Mouse (Mus musculus) layer of hippocampus, adult 2 months (tissue): ENCODE measurements around the gene Gpalpp1. TPM values are rescaled to one million over a fixed set of nuclear protein-coding genes. Genes with fewer than 3 reads are reported as not detected.

Source experiments
- DNase-seq, 2 experiments: peaks; one replicate each; pipeline ENCODE4 v3.0.0; 2022; ENCODE audit warnings: low spot score in 2 of 2
- H3K27ac ChIP-seq: fragments of 200-600 bp; 2 replicates; pipeline ENCODE4 v1.8.1; 2022
- H3K4me3 ChIP-seq: fragments of 200-600 bp; 2 replicates; pipeline ENCODE4 v1.8.1; 2022; ENCODE audit warnings: mild to moderate bottlenecking
- CTCF ChIP-seq: fragments of 200-600 bp; conservative IDR thresholded peaks from 2 replicates; pipeline ENCODE4 v1.8.1; 2022; ENCODE audit warnings: antibody characterized with exemption, mild to moderate bottlenecking, moderate library complexity
- total RNA-seq, 2 experiments: library from RNA; stranded (reverse); gene quantifications; 2 replicates each; pipeline ENCODE4 v1.2.3; 2021

Gpalpp1 gene
- total RNA-seq, 2 experiments from 2014 or later = 25.2 to 25.7 TPM

- DNase-seq = peak; percentile 64 to 66
- Histone ChIP-seq H3K4me3 (no peak overlapping the region), H3K27ac (peak overlapping the region; percentile 89)
- TF ChIP-seq CTCF = no peak
These were observed 67.1 kb downstream of the Gpalpp1 start for GRCm38 (mm10) chr14:76043251-76044163.

Other genes starting within 250 kb of the Gpalpp1 start
- gene Kctd4, start 155.8 kb downstream of the Gpalpp1 start, total RNA-seq = 10 to 100 TPM; 60.6 to 63.3 TPM
- 10 to 100 TPM; 19.3 to 22.8 TPM for gene Gtf2f2, start 99.9 kb downstream of the Gpalpp1 start, total RNA-seq
- gene Nufip1, start 131 bp upstream of the Gpalpp1 start, total RNA-seq = 1 to 10 TPM; 9.7 to 9.9 TPM